Mouse (Mus musculus): ENCODE measurements at regions not wholly inside any gene's neighbourhood (a gene's known extent, or its start where the extent isn't known, plus 50 kb on each side); places are given as distances from the start of the nearest gene placed in this dataset.

DNA sequence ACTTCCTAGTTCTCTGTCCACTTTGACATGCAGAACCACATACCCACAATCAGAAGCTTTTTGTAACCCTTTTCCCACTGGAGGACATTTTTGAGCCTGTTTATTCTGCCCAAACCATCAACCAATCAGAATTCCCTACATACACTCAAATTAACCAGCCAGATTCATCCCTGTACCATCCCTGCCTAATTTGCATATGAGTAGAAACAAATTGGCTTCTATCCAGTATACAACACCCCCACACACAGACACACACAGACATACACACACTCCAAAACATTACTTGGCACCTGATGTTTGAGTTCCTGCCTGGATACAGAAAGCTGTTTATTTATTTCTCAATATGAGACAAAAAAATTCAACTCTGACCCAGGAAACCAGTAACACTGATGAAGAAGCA is 542.2 kb upstream of the B3galt2 start:
- TF ChIP-seq CHD2 (IDR thresholded peaks at IDR 0.05; ENCODE audit: low read length) (no peak), CTCF (IDR thresholded peaks at IDR 0.05 in 2 of 3, conservative IDR thresholded peaks at IDR 0.05 in 1 of 3; ENCODE audit: control insufficient read depth in 1 of 3, insufficient read depth in 1 of 3, low read depth in 2 of 3, low read length in 3 of 3, poor library complexity in 1 of 3, severe bottlenecking in 1 of 3) (no peak), POLR2A (IDR thresholded peaks at IDR 0.05; ENCODE audit: control insufficient read depth in 1 of 2, insufficient read depth in 1 of 2, low read depth in 1 of 2, low read length in 2 of 2, poor library complexity in 1 of 2) (no peak), MEF2A (IDR thresholded peaks at IDR 0.05; ENCODE audit: extremely low read depth, insufficient replicate concordance, low read depth, low read length, poor library complexity, severe bottlenecking) (no peak), EP300 (IDR thresholded peaks at IDR 0.05; ENCODE audit: low read depth in 1 of 2, low read length in 2 of 2) (no peak)

Data from MEL (cell line).